Mouse (Mus musculus): Measurements from ENCODE around the gene Il1rl1.

The Il1rl1 gene

GRCm38 (mm10) chr1:40428910-40429675, at the start of gene Il1rl1:
Gene Il1rl1, plus strand, starts transcription at chr1:40429570.
- DNase-seq (ENCODE audit: low read depth in 2 of 2, low spot score in 2 of 2) = no peak

- DNase-seq (ENCODE audit: low read depth in 2 of 2, low spot score in 2 of 2) = peak; percentile 60 to 77
These were observed 49.3 kb upstream of the Il1rl1 start for GRCm38 (mm10) chr1:40380111-40380510.

DNA sequence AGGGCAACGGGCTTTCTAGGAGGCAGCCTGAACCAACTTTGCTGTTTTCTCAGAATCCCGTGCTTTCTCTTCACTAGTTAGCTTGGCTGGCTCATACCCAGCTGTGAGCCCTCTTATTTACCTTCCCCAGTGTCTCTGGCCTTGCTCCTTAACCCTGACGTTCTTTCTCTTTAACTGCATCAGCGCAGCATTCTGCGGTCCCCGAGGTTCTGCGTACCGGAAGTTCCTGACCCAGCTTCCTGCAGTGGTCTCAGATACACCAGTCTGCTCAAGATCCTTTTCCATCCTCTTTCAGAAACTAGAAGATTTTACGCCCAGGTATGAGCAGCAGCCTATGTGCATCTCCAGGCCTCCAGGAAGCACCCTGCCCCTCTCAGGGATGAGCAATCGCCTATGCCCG, 48.4 kb upstream of the Il1rl1 start:
- peak; percentile 40 to 57 for DNase-seq (ENCODE audit: low read depth in 2 of 2, low spot score in 2 of 2)

DNA sequence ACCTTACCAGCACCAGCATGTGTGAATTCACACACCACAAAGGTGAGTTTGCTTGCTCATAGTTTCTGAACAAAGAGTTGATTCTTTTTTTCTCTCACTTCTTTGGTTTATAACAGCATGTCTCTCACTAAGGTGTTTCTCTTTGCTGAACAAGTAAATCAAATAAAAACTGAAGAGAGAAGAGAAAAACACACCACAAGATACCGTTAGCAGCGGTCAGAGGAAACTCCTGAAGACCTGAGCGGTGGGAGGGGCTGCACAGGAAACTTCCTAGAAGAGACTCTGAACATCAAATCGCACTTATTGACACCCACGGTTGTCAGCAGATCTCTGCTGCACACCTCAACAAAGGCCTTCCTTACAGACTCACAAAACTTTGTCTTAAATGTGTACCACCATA, 46.5 kb upstream of the Il1rl1 start:
- peak; percentile 6 to 20 for DNase-seq (ENCODE audit: low read depth in 2 of 2, low spot score in 2 of 2)

DNA sequence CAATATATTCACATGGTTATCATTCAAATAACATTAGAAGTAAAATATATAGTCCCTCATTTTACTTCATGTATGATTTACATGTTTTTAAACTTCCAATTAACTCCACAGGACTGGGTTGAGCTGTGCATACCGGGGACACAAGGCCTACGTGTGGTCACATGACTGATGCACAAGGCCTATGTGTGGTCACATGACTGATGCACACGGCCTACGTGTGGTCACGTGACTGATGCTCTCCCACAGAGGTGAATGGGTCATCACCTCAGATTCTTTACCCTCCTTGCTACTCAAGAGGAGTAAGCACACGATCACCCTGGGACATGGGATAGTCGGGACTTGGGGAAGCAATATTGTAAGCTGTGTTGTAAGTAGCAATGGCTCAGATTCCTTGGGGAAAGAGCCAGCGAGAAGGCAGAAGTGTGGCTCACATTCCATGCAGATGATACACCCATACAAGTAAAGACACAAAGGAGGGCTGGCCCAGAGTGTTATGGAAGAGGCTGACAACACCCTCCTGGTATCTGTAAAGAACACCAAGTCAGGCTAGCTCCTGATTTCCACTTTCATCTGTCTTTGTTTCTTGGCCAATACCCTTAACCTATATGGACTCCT, 44.3 kb upstream of the Il1rl1 start:
- DNase-seq (ENCODE audit: low read depth in 2 of 2, low spot score in 2 of 2) = no peak

- no peak for DNase-seq (ENCODE audit: low read depth in 2 of 2, low spot score in 2 of 2)
These were observed 38.0 kb upstream of the Il1rl1 start for GRCm38 (mm10) chr1:40391374-40391773.

DNA sequence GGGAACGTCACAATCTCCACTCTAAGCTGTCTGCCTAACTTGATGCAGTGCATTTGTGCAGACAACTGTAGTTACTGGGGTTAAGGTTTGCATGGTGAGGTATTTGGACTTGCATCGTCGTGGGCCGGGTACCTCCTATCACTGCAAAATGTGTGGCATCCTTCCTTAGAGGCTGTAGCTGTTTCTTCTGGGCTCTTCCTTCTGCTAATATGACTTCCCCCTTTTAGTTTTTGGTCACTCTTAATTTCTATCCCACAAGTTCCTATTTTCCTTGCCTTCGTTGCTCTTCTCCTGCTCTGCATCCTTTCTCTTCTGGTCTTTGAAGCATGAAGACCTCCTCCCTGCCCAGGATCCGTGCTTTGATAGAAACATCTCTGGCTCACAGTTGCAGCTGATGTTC, 36.8 kb upstream of the Il1rl1 start:
- DNase-seq (ENCODE audit: low read depth in 2 of 2, low spot score in 2 of 2) = no peak

- no peak for DNase-seq (ENCODE audit: low read depth in 2 of 2, low spot score in 2 of 2)
These were observed 36.2 kb upstream of the Il1rl1 start for GRCm38 (mm10) chr1:40393214-40393613.

GRCm38 (mm10) chr1:40399639-40400038, 29.7 kb upstream of the Il1rl1 start:
- DNase-seq (ENCODE audit: low read depth in 2 of 2, low spot score in 2 of 2) = no peak

GRCm38 (mm10) chr1:40404682-40405081, 24.7 kb upstream of the Il1rl1 start:
- DNase-seq (ENCODE audit: low read depth in 2 of 2, low spot score in 2 of 2) = no peak

- DNase-seq (ENCODE audit: low read depth in 2 of 2, low spot score in 2 of 2) = no peak
These were observed 19.5 kb upstream of the Il1rl1 start for GRCm38 (mm10) chr1:40409882-40410281.

DNA sequence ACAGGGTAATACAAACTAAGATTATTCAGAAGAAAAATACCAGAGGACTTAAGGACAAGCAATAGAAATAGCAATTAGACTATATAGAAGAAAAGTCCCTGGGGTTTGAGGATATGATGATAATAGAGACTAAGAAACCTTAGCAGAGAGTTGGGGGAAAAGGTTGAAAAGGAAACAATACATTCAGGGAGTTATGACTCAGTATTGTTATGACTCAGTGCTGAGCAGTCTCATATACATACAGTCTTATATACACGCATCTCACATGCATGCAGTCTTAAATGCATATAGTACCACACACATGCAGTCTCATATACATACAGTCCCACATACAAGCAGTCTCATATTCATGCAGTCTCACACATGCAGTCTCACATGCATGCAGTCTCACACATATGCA, 16.3 kb upstream of the Il1rl1 start:
- no peak for DNase-seq (ENCODE audit: low read depth in 2 of 2, low spot score in 2 of 2)

GRCm38 (mm10) chr1:40414276-40414675, 15.1 kb upstream of the Il1rl1 start:
- no peak for DNase-seq (ENCODE audit: low read depth in 2 of 2, low spot score in 2 of 2)

DNA sequence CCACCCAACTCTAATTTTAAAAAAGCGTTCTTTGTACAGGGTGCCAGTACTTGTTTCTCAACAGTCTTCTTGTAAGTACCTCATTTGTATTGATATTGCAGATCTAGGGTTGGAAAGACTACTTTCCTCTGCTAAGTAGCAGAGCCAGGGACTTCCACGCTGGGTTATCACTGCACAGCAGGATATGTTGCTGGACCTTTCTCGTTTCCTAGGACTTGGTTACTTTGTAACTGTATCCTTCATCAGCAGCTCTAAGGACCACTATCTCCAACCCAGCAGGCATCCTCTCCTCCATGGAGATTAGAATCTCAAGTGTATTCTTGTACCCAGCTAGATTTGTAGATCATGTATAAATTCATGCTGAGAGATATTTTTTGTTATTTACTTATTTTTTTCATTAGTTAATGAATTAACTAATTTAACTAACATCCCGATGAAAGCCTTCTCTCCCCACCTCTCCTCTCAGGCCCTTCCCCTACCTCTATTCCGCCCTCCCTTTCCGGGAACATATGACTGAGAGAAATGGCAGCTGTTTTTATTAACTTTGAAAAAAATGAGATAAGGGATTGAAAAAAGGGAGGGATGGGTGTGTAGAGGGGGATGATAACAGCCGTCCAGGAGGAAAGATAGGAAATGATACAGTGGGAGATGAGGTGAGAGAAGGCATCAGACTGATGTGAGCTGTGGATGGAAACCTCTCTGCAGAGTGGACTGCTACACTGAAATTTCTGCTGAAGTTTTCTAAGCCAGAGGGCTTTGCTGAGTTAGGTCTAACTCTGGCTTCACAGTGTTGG, 14.3 kb upstream of the Il1rl1 start:
- DNase-seq (ENCODE audit: low read depth in 2 of 2, low spot score in 2 of 2) = no peak

GRCm38 (mm10) chr1:40417034-40417433, 12.3 kb upstream of the Il1rl1 start:
- no peak for DNase-seq (ENCODE audit: low read depth in 2 of 2, low spot score in 2 of 2)

- no peak for DNase-seq (ENCODE audit: low read depth in 2 of 2, low spot score in 2 of 2)
These were observed 10.9 kb upstream of the Il1rl1 start for GRCm38 (mm10) chr1:40418512-40418911.

- no peak for DNase-seq (ENCODE audit: low read depth in 2 of 2, low spot score in 2 of 2)
These were observed 5.5 kb upstream of the Il1rl1 start for GRCm38 (mm10) chr1:40423892-40424291.

DNA sequence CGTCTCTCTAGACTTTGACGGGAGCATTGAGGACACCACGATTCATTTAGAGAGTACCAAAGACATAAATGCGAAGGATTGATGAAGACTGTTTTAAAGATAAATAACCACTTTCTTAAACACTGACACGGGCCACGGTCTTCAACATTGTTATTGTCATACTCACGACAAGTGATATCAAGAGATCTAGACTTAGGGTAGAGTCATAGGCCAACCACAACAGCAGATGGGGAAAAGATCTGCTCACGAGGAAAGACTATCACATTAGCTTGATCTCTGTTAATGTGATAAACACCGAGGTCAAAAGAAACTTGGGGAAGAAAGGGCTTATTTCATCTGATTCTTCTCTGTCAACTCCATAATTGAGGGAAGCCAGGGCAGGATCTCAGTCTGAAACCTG, 2.1 kb upstream of the Il1rl1 start:
- no peak for DNase-seq (ENCODE audit: low read depth in 2 of 2, low spot score in 2 of 2)

GRCm38 (mm10) chr1:40427901-40428300, 1.5 kb upstream of the Il1rl1 start:
- no peak for DNase-seq (ENCODE audit: low read depth in 2 of 2, low spot score in 2 of 2)

DNA sequence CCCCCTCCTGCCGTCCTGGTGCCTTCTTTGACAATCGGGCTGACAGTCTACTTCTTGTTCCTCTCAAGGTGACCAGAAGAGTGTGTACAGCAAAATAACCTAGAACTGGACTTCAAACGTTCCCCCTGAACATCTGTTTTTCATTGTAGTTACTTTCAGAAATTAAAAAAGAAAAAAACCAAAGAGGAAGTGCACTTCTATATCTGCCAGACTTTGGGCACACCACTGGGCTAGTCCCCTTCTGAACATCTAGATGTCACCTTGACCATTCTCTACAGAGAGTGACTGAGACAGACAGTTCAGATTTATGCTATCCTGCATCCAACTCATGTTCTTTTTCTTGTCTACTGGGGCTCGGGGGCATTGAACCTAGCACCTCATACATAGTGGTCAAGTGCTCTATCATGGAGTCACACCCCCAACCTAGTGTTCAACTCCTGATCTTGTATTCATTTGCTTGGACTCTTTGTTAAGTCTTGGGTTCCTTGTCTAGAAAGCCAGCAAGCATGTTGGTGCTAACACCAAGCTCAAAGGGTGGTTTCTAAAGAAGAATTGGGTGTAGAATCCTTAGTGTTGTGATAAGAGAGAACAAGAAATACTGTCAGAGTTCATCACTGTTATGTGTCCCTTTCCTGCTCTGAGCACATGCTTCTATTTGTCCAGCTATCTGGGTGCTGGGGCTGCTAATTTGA, 919 bp downstream of the Il1rl1 start:
- no peak for DNase-seq (ENCODE audit: low read depth in 2 of 2, low spot score in 2 of 2)

DNA sequence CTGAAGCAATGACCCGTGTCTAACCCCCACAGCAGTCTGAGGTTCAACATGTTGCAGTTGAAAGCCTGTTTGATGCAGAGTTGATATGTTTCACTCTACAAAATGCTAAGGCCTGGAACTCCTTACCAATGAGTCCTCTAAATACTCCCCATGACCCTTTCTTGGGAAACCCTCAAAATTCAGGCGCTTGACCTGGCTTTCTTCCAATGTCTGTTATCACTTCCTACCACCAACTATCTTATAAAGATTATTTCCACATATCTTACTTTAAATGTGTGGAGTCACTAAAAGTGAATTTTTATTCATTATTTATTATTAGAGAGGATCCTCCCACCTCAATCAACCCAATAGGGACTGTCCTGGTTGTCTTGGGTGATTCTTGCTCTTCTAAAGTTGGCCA, 2.8 kb downstream of the Il1rl1 start:
- DNase-seq (ENCODE audit: low read depth in 2 of 2, low spot score in 2 of 2) = no peak
